Mouse (Mus musculus) testis, adult 2 months (tissue): ENCODE data around the gene Coq5. TPM values are rescaled to one million over a fixed set of nuclear protein-coding genes. Genes with fewer than 3 reads are reported as not detected.
A peak's percentile ranks its signal among the peaks of the same experiment; 100 is the strongest.

Experiments
- H3K27ac ChIP-seq: fragments of 200-500 bp; 2 replicates; pipeline ENCODE4 v1.5.1; 2012; ENCODE audit warnings: low read depth, low read length; ENCODE audit not compliant: control insufficient read depth, insufficient read depth
- H3K27me3 ChIP-seq: fragments of 200-500 bp; 2 replicates; pipeline ENCODE4 v1.6.1; 2012; ENCODE audit warnings: mild to moderate bottlenecking, low read length, moderate library complexity; ENCODE audit not compliant: control insufficient read depth, insufficient read depth
- H3K36me3 ChIP-seq: fragments of 200-500 bp; 2 replicates; pipeline ENCODE4 v1.6.1; 2012; ENCODE audit warnings: mild to moderate bottlenecking, low read length; ENCODE audit not compliant: control insufficient read depth, insufficient read depth
- H3K4me1 ChIP-seq: fragments of 200-500 bp; 2 replicates; pipeline ENCODE4 v1.6.1; 2012; ENCODE audit warnings: low read length; ENCODE audit not compliant: control insufficient read depth, insufficient read depth
- H3K4me3 ChIP-seq: fragments of 200-500 bp; 2 replicates; pipeline ENCODE4 v1.5.1; 2012; ENCODE audit warnings: low read depth, mild to moderate bottlenecking, low read length, moderate library complexity, mixed read lengths; ENCODE audit not compliant: control insufficient read depth
- CTCF ChIP-seq: fragments of 200-500 bp; IDR thresholded peaks from 2 replicates; pipeline ENCODE4 v1.5.1; 2012; ENCODE audit warnings: low read depth, mild to moderate bottlenecking, inconsistent platforms, low read length, moderate library complexity; ENCODE audit not compliant: control insufficient read depth, insufficient read depth, insufficient replicate concordance
- POLR2A ChIP-seq: fragments of 200-500 bp; IDR thresholded peaks from 2 replicates; pipeline ENCODE4 v1.6.1; 2012; ENCODE audit warnings: low read depth, mild to moderate bottlenecking, inconsistent platforms, low read length, moderate library complexity; ENCODE audit not compliant: control insufficient read depth
- polyA plus RNA-seq: library from polyadenylated mRNA; depleted of rRNA; stranded (reverse); fragments of >200 nt; gene quantifications from 2 replicates; pipeline ENCODE4 v1.2.3, GENCODE M21; 2012

The Coq5 gene
- polyA plus RNA-seq, 1 experiment = 12.2 TPM

DNA sequence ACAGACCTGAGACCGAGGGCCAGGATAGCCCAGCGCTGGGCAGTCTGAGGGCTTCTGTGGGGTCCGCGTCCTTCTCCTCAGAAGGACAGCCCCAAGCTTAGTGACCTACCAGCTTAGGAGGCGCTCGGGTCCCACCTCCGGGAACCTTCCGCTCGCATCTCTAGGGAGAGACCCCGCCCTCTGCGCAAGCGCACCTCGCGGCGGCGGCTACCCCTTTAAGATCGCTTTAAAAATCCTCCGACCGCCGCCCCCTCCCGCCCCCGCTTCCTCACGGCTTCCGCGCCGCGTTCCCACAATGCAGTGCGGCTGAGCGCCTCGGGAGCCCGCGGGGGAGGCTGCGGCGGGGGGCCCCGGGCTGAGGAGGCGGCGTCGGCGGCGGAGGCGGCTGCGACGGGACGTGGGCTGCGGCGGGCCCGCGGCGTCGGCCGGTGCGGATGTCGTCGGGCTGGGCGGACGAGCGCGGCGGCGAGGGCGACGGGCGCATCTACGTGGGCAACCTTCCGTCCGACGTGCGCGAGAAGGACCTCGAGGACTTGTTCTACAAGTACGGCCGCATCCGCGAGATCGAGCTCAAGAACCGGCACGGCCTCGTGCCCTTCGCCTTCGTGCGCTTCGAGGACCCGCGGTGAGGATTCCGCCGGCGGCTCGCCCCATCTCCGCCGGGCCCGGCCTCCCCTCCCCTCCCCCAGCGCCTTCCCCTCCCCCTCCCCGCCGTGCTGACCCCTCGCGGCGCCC is 47.6 kb downstream of the Coq5 start, which contains the start of gene Srsf9:
Gene Srsf9, plus strand, starts transcription at position 303 of the 735 bp plus-strand sequence.
- Histone ChIP-seq H3K27ac (peak within 1 kb of the TSS; percentile 94), H3K4me1 (peaks cover 9% of the 10 kb centered on the region), H3K27me3 (no peaks in the 10 kb centered on the region), H3K36me3 (no peaks in the 10 kb centered on the region; the same call in 1 of the 2 replicates), H3K4me3 (peak within 1 kb of the TSS; percentile 94)
- no peak for TF ChIP-seq CTCF
- TF ChIP-seq POLR2A = peak; percentile 62

- no peaks in the 10 kb centered on the region for H3K27me3 ChIP-seq
- no peaks in the 10 kb centered on the region; the same call in 1 of the 2 replicates for H3K36me3 ChIP-seq
- H3K4me3 ChIP-seq = peak overlapping the region; percentile 94
- H3K27ac ChIP-seq = peak overlapping the region; percentile 90
- TF ChIP-seq CTCF (no peak), POLR2A (no peak)
- peaks cover 9% of the 10 kb centered on the region for H3K4me1 ChIP-seq
Observed at GRCm38 (mm10) chr5:115327610-115328548, 48.4 kb downstream of the Coq5 start.

GRCm38 (mm10) chr5:115330955-115331354 is 51.5 kb downstream of the Coq5 start:
- H3K4me3 ChIP-seq = no peak overlapping the region
- H3K36me3 ChIP-seq = no peaks in the 10 kb centered on the region; the same call in 1 of the 2 replicates
- no peak overlapping the region for H3K27ac ChIP-seq
- H3K27me3 ChIP-seq = no peaks in the 10 kb centered on the region
- TF ChIP-seq CTCF (no peak), POLR2A (no peak)
- H3K4me1 ChIP-seq = peaks cover 9% of the 10 kb centered on the region

- Histone ChIP-seq H3K27ac (no peak overlapping the region; the same call in 1 of the 2 replicates), H3K36me3 (no peaks in the 10 kb centered on the region; the same call in 1 of the 2 replicates), H3K27me3 (no peaks in the 10 kb centered on the region), H3K4me3 (no peak overlapping the region), H3K4me1 (peaks cover 3% of the 10 kb centered on the region; the same call in 1 of the 2 replicates)
- no peak for TF ChIP-seq POLR2A
- no peak for TF ChIP-seq CTCF
Observed at GRCm38 (mm10) chr5:115333626-115334025, 54.2 kb downstream of the Coq5 start.

DNA sequence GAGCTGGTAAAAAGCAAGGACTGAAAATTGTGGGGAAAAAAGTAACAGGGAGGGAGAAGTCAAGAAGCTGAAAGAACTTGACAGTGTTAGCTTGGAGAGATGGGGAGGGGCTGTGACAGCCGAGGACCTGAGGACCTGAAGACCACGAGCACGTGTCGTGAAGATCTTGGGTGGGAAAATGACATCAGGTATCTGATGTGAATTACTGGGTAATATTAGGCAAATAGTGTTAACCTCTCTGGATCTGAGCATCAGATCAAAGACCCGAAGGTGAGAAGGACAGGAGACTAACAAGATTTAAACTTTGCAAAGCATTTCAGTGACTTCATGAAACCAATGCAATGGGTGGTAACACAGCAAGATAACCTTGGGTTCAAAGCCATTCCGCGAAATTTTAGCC is 60.5 kb downstream of the Coq5 start:
- TF ChIP-seq CTCF = no peak
- no peak for TF ChIP-seq POLR2A
- 0 out of 2 replicates have a peak, but pooled peaks cover 2% of the 10 kb centered on the region for H3K36me3 ChIP-seq
- peak overlapping the region; percentile 7 for H3K4me3 ChIP-seq
- no peaks in the 10 kb centered on the region for H3K27me3 ChIP-seq
- peaks cover 2% of the 10 kb centered on the region for H3K4me1 ChIP-seq
- H3K27ac ChIP-seq = no peak overlapping the region

DNA sequence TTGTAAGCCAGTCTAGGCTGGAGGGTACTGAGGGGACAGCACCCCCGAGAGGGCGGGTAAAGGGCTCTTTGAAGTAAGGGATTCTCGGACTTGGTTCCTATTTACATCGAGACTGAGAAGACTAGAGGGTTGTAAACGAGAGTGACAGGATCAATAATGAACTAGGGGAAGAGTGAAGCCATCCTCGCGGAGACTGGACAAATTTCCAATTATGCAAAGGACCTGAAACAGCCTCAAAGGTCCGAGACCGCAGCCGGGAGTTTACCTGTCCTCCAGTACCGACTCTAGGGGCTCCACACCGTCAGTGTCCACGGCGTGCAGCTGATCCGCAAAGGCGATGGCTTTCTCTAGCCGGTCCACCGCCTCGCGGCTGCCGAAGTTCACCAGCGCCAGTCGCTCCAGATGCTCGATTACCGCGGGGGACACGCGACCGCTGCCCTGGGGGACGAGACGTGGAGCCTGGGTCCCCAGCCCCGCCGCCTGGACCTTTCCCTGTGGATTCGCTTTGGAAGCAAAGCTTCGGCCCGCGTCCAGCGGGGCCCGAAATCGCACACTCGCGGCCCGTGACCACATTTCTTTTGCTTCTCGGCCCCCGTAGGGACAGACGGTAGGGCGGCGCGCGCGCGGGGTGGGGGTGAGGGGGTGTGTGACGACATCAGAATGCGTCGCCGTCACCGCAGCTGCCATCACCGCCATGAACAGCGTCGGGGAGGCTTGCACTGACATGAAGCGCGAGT is 61.3 kb downstream of the Coq5 start, which contains the start of the genes Gatc and Triap1:
Gene Gatc, minus strand, starts transcription at position 602 of the 737 bp plus-strand sequence.
Gene Triap1, plus strand, starts transcription at position 649 of the 737 bp plus-strand sequence.
- Histone ChIP-seq H3K27ac (peak within 1 kb of the TSS; percentile 87), H3K4me3 (peak within 1 kb of the TSS; percentile 100), H3K4me1 (peaks cover 2% of the 10 kb centered on the region), H3K27me3 (no peaks in the 10 kb centered on the region), H3K36me3 (peaks cover 2% of the 10 kb centered on the region; the same call in 1 of the 2 replicates)
- TF ChIP-seq CTCF (no peak), POLR2A (peak; percentile 73)
